Mouse (Mus musculus): ENCODE data around the gene Gtpbp1. TPM values are rescaled to one million over a fixed set of nuclear protein-coding genes. Genes with fewer than 3 reads are reported as not detected.

The Gtpbp1 gene
- polyA plus RNA-seq (2012; rRNA removed) = 43.0 and 45.0 TPM in 2 replicates

GRCm38 (mm10) chr15:79690426-79691022 is at the start of gene Gtpbp1:
Gtpbp1 (plus strand) TSS chr15:79690845.

DNA sequence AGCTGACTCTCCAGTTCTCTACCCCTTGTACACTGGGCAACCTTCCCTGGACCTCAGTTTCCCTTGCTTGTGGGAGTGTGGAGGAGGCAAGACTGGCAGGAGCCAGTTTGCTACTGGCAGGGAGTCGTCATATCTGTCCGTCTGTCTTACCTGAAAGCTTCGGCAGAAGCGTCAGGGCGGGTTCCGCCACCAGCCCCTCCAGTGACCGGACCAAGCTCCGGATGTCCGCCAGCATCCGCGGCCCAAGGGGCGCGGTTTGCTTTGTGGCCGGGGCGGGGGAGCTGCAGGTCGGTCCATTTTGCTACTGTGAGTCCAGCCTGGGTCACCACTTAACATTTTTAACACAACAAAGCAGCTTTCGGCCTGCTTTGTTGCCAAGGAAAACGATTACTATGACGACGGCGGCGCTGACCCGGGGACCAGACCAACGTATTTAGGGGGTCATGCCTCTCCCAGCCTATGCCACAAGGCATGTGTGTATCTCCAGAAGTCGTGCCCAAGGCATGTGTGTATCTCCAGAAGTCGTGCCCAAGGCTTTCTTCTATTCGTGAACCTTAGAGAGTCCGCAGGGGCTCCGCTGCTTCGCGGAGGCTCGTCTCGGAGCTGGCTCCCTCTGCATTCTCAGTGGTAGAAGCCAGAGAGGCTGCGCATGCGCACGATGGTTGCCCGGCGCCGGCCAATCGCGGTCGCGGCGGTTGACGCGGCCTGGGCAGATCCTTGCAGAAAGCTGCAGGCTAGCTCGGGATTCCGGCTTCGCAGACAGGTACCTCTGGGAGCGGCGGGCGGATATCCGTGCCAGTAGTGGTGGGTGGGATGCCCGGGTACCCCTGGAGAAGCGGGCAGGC is 31.9 kb upstream of the Gtpbp1 start, which contains the start of the genes Fam227a and Cby1:
Gene Fam227a, minus strand, starts transcription at position 426 of the 845 bp plus-strand sequence.
Gene Cby1, plus strand, starts transcription at position 669 of the 845 bp plus-strand sequence.

DNA sequence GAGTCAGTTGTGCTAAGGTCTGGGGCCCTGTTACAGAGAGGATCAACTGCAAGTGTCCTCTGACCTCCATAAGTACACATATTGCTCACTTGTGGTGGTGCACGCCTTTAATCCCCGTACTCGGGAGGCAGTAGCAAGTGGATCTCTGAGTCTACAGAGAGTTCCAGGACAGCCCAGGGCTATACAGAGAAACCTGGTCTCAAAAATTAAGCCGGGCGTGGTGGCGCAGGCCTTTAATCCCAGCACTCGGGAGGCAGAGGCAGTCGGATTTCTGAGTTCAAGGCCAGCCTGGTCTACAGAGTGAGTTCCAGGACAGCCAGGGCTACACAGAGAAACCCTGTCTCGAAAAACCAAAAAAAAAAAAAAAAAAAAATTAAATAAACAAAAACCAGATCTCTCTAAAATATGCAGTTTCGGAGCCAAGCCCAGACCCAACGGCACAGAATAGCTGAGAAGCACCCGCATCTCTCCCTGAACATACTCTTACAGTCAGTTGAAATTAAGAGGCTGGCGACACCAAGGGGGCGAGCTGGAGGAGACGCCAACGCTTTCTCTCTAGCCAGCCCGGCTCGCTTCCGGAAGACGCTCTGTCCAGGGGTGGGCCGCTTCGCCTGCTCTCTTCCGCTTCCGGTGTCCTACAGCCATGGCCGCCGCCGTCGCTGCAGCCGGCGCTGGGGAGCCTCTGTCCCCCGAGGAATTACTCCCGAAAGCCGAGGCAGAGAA is 20.2 kb upstream of the Gtpbp1 start, which contains the start of gene Tomm22:
Gene Tomm22, plus strand, starts transcription at position 613 of the 723 bp plus-strand sequence.

GRCm38 (mm10) chr15:79687646-79688267 is 2.9 kb upstream of the Gtpbp1 start, which contains the start of gene Josd1:
Josd1 (minus strand) TSS chr15:79687919.

GRCm38 (mm10) chr15:79741921-79742705 is 51.5 kb downstream of the Gtpbp1 start, which contains the start of gene Sun2:
Sun2 (minus strand) TSS chr15:79742536.

Other genes starting within 250 kb of the Gtpbp1 start
- 70.4 and 118 TPM in 2 replicates for gene Csnk1e, start 235.3 kb upstream of the Gtpbp1 start, polyA plus RNA-seq (2012; rRNA removed)
- 0.26 and 0.33 TPM in 2 replicates for gene Kcnj4, start 185.6 kb upstream of the Gtpbp1 start, polyA plus RNA-seq (2012; rRNA removed)
- gene Kdelr3, start 174.4 kb upstream of the Gtpbp1 start, polyA plus RNA-seq (2012; rRNA removed) = 37.3 and 39.4 TPM in 2 replicates
- 403 and 414 TPM in 2 replicates for gene Ddx17, start 144.1 kb upstream of the Gtpbp1 start, polyA plus RNA-seq (2012; rRNA removed)
- 0.21 and 0.28 TPM in 2 replicates for gene Dmc1, start 85.7 kb upstream of the Gtpbp1 start, polyA plus RNA-seq (2012; rRNA removed)
- 2.0 and 2.2 TPM in 2 replicates for gene Fam227a, start 31.9 kb upstream of the Gtpbp1 start, polyA plus RNA-seq (2012; rRNA removed)
- 7.0 and 9.9 TPM in 2 replicates for gene Cby1, start 31.6 kb upstream of the Gtpbp1 start, polyA plus RNA-seq (2012; rRNA removed)
- 22.7 and 23.0 TPM in 2 replicates for gene Tomm22, start 20.0 kb upstream of the Gtpbp1 start, polyA plus RNA-seq (2012; rRNA removed)
- gene Josd1, start 2.9 kb upstream of the Gtpbp1 start, polyA plus RNA-seq (2012; rRNA removed) = 48.7 and 57.4 TPM in 2 replicates
- gene Sun2, start 51.7 kb downstream of the Gtpbp1 start, polyA plus RNA-seq (2012; rRNA removed) = 58.9 and 61.5 TPM in 2 replicates
- gene Dnal4, start 87.0 kb downstream of the Gtpbp1 start, polyA plus RNA-seq (2012; rRNA removed) = 44.1 and 58.8 TPM in 2 replicates
- gene Nptxr, start 113.9 kb downstream of the Gtpbp1 start, polyA plus RNA-seq (2012; rRNA removed) = 6.4 and 7.0 TPM in 2 replicates
- gene Npcd, start 143.4 kb downstream of the Gtpbp1 start, polyA plus RNA-seq (2012; rRNA removed) = 0.75 and 10.2 TPM in 2 replicates
- gene Cbx6, start 143.8 kb downstream of the Gtpbp1 start, polyA plus RNA-seq (2012; rRNA removed) = 174 and 177 TPM in 2 replicates
- gene Apobec3, start 200.8 kb downstream of the Gtpbp1 start, polyA plus RNA-seq (2012; rRNA removed) = 23.8 and 30.9 TPM in 2 replicates